ENCODE assay signal across 8 mouse cellular contexts in genomic region chr10:59951211-59952151, GRCm38 (mm10). TPM values are rescaled to one million over a fixed set of nuclear protein-coding genes. Genes with fewer than 3 reads are reported as not detected.
DNase-seq lines count a peak whose midpoint lies in the region; ATAC-seq and TF ChIP-seq lines count a peak whose summit lies in the region.

Ddit4 (minus strand) TSS chr10:59951834.

- TF ChIP-seq POLR2A in bone marrow, adult 2 months (IDR thresholded peaks at IDR 0.05; ENCODE audit: borderline replicate concordance, control insufficient read depth, low read depth, low read length), result peak; percentile 100

- H3K4me1 ChIP-seq in bone marrow, adult 2 months (ENCODE audit: control insufficient read depth, insufficient read depth, low read length), result peaks cover 1% of the 10 kb centered on the region; the same call in 1 of the 2 replicates
- H3K4me1 ChIP-seq in embryonic facial prominence, embryonic 15.5 days, result peaks cover 46% of the 10 kb centered on the region
- peaks cover 49% of the 10 kb centered on the region for H3K4me1 ChIP-seq in kidney, embryonic 15.5 days

- peak within 1 kb of the TSS; percentile 88 for H3K4me2 ChIP-seq in embryonic facial prominence, embryonic 15.5 days (replicated peaks)
- peak within 1 kb of the TSS; percentile 90 for H3K4me2 ChIP-seq in kidney, embryonic 15.5 days

- no peaks in the 10 kb centered on the region for H3K27me3 ChIP-seq in embryonic facial prominence, embryonic 15.5 days
- H3K27me3 ChIP-seq in kidney, embryonic 15.5 days, result no peaks in the 10 kb centered on the region

- peak within 1 kb of the TSS; percentile 82 for H3K27ac ChIP-seq in bone marrow, adult 2 months (ENCODE audit: control insufficient read depth, insufficient read depth, low read depth, low read length, poor library complexity)
- peak within 1 kb of the TSS; percentile 97 for H3K27ac ChIP-seq in embryonic facial prominence, embryonic 15.5 days (replicated peaks)
- peak within 1 kb of the TSS; percentile 91 for H3K27ac ChIP-seq in kidney, embryonic 15.5 days

- H3K9me3 ChIP-seq in embryonic facial prominence, embryonic 15.5 days (replicated peaks), result no peaks in the 10 kb centered on the region
- no peaks in the 10 kb centered on the region for H3K9me3 ChIP-seq in kidney, embryonic 15.5 days (replicated peaks)

- H3K36me3 ChIP-seq in embryonic facial prominence, embryonic 15.5 days, result no peaks in the 10 kb centered on the region
- no peaks in the 10 kb centered on the region; the same call in 1 of the 2 replicates for H3K36me3 ChIP-seq in kidney, embryonic 15.5 days

- peak within 1 kb of the TSS; percentile 92 for H3K4me3 ChIP-seq in bone marrow, adult 2 months (replicated peaks; ENCODE audit: control insufficient read depth, low read depth, low read length)
- H3K4me3 ChIP-seq in embryonic facial prominence, embryonic 15.5 days (replicated peaks), result peak within 1 kb of the TSS; percentile 90
- H3K4me3 ChIP-seq in kidney, embryonic 15.5 days (replicated peaks), result peak within 1 kb of the TSS; percentile 72

- peak; percentile 97 for ATAC-seq in embryonic facial prominence, embryonic 15.5 days (ENCODE audit: insufficient number of reproducible peaks, low FRiP score, low TSS enrichment, low read depth)
- peak; percentile 97 for ATAC-seq in kidney, embryonic 15.5 days (replicated peaks; ENCODE audit: low FRiP score)
- ATAC-seq in monocyte, adult 5-6 weeks (replicated peaks; ENCODE audit: insufficient number of reproducible peaks, low FRiP score, low TSS enrichment, poor library complexity, severe bottlenecking), result peak; percentile 91

- DNase-seq in 416B (ENCODE audit: low read depth), result peak; percentile 99
- peak; percentile 100 for DNase-seq in heart, adult 9 months (ENCODE audit: low spot score in 2 of 2)
- peak; percentile 99 for DNase-seq in liver
- peak; percentile 99 for DNase-seq in spleen, postnatal 4 days (ENCODE audit: low spot score in 2 of 2)

- under 1% methylated on average over 76 of the region's 76 CpGs for WGBS in bone marrow, adult 2 months
- under 1% methylated on average over 76 of the region's 76 CpGs for WGBS in embryonic facial prominence, embryonic 15.5 days
- WGBS in kidney, embryonic 15.5 days, result under 1% methylated on average over 76 of the region's 76 CpGs

- H3K9ac ChIP-seq in embryonic facial prominence, embryonic 15.5 days, result peak within 1 kb of the TSS; percentile 94
- H3K9ac ChIP-seq in kidney, embryonic 15.5 days, result peak within 1 kb of the TSS; percentile 80

- no peak for TF ChIP-seq CTCF in bone marrow, adult 2 months (IDR thresholded peaks at IDR 0.05; ENCODE audit: control insufficient read depth, insufficient read depth, low read length)

RNA-seq across cellular contexts. Expression of gene Ddit4, which starts in this region (rescaled TPM):
- 19.2 and 34.2 TPM in 2 replicates for polyA plus RNA-seq in bone marrow, adult 2 months (2011; ENCODE audit: insufficient read depth, insufficient read length, low replicate concordance, missing spikeins)
- polyA plus RNA-seq in embryonic facial prominence, embryonic 15.5 days (2015; fragmentation: Nextera tagmentation; extraction: Ambion mirVana), result 83.3 and 89.1 TPM in 2 replicates
- polyA plus RNA-seq in kidney, embryonic 15.5 days (2015; fragmentation: Nextera tagmentation; extraction: Ambion mirVana), result 31.0 and 36.3 TPM in 2 replicates
- 29.5 to 34.2 TPM (median 34.2 TPM) in 3 replicates for total RNA-seq in monocyte, adult 5-6 weeks (2017)

Comparison
In these comparisons a context has a peak if more than half of its experiments do, and no peak if none do; other contexts are left out.
1. Peak in every context shown above with its lines: DNase-seq, ATAC-seq, H3K4me3 ChIP-seq and H3K27ac ChIP-seq.